Mouse (Mus musculus) skeletal muscle tissue, postnatal 0 days (tissue): Measurements from ENCODE around the gene 1700001F09Rik. TPM values are rescaled to one million over a fixed set of nuclear protein-coding genes. Genes with fewer than 3 reads are reported as not detected.

Experiments
- polyA plus RNA-seq: library from polyadenylated mRNA; unstranded; fragments of >200 nt; fragmentation: Nextera tagmentation; extraction: Ambion mirVana; gene quantifications from 2 replicates; pipeline ENCODE4 v1.2.1, GENCODE M21; 2015

Gene 1700001F09Rik
- not detected in 2 replicates for polyA plus RNA-seq

GRCm38 (mm10) chr14:43347711-43348110, at the start of gene 1700001F09Rik:
1700001F09Rik (minus strand) TSS chr14:43347811.

GRCm38 (mm10) chr14:43293503-43293902, 54.1 kb downstream of the 1700001F09Rik start, which contains the start of gene Gm8127:
Gm8127 (minus strand) TSS chr14:43293832.

Other genes starting within 250 kb of the 1700001F09Rik start
- not detected in 2 replicates for gene Gm8104, start 247.2 kb downstream of the 1700001F09Rik start, polyA plus RNA-seq
- not detected in 2 replicates for gene Gm7233, start 167.9 kb downstream of the 1700001F09Rik start, polyA plus RNA-seq
- not detected in 2 replicates for gene Gm8122, start 112.5 kb downstream of the 1700001F09Rik start, polyA plus RNA-seq
- gene Gm8126, start 89.2 kb downstream of the 1700001F09Rik start, polyA plus RNA-seq = not detected in 2 replicates
- gene Gm9732, start 72.8 kb downstream of the 1700001F09Rik start, polyA plus RNA-seq = not detected in 2 replicates
- not detected in 2 replicates for gene Gm8127, start 54.0 kb downstream of the 1700001F09Rik start, polyA plus RNA-seq
- not detected in 2 replicates for gene Gm8138, start 68.5 kb upstream of the 1700001F09Rik start, polyA plus RNA-seq
- not detected in 2 replicates for gene Gm5799, start 195.8 kb upstream of the 1700001F09Rik start, polyA plus RNA-seq
- not detected in 2 replicates for gene Gm17654, start 231.3 kb upstream of the 1700001F09Rik start, polyA plus RNA-seq